Mouse (Mus musculus) spleen, adult 18-20 months (tissue): ENCODE measurements at regions not wholly inside any gene's neighbourhood (a gene's known extent, or its start where the extent isn't known, plus 50 kb on each side); places are given as distances from the start of the nearest gene placed in this dataset.

ENCODE experiments used
- DNase-seq, 2 experiments: peaks; one replicate each; pipeline ENCODE4 v3.0.0; 2022; ENCODE audit warnings: mixed read lengths in 2 of 2

DNA sequence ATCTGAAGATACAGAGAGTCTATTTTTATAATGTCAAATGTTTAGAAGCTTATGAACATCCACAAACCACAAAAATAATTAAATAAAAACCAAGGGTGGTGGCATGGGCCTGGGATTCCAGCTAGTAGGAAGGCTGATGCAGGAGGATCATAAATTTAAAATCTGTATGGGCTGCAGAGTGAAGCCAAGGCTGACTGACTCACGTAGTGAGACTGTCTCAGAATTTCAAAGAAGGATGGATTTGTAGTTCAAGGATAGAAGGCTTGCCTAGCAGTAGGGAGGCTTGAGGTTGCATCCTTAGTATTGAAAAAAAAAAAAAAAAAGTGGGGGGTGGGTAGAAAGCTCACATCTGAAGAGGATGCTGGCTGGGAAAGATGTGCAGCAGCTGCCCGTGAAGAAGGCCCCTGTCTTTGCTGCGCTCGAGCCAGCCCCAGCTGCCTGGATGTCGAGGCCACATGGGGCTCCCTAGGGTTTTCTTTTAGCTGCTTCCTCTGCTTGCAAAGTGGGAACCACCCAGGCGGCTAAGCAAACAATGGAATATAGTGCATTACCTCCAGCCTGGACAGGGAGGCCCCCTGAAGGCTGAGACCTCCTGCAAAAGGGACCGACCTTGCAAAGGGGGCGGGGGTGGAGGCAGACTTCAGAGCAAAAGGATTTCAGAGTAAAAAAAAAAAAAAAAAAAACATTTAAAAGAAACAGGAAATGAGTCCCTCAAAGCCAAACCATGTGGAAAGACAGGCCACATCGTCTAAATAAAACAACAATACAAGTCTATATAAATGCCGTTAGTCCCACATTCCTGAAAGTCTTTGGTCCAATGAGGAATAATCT lies 101.3 kb downstream of the Tmco5 start:
- DNase-seq = no peak

DNA sequence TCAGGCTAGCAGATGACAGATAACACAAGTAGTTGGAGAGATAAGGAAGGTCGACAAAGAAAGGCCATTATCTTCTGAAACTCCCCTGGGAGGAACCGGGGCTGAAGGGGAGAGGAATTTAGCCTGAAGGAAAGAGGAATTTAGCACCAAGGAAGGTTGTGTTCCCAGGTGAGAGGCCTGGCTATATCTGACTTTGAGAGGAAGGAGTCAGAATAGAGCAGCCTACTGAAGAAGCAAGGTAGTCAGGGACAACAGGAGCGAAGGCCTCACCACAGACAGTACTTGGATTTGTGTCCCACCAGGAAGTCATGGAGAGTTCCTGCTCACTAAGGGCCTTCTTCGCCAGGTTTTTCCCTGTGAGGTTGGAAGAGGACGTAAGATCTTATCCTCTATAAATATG lies 102.2 kb downstream of the Tmco5 start:
- no peak for DNase-seq

DNA sequence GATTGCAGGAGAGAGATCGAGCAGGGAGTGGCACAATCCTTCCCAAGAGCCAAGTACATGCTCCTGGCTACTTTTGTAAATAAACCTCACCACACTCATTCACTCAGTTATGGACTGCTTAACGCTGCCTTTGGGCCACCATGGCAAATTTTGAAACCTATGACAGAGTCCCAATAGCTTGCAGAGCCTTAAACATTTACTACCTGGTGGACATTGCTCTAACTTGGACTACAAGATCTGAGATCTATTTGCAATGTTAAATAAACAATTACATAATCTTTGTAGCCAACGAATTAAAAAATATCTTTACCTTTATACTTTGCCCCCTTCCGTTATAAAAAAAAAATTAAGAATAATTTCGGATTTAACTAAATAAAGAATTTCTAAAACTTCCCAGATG lies 104.9 kb downstream of the Tmco5 start:
- DNase-seq = no peak

GRCm38 (mm10) chr2:116983821-116984351 lies 105.4 kb downstream of the Tmco5 start:
- DNase-seq = no peak

DNA sequence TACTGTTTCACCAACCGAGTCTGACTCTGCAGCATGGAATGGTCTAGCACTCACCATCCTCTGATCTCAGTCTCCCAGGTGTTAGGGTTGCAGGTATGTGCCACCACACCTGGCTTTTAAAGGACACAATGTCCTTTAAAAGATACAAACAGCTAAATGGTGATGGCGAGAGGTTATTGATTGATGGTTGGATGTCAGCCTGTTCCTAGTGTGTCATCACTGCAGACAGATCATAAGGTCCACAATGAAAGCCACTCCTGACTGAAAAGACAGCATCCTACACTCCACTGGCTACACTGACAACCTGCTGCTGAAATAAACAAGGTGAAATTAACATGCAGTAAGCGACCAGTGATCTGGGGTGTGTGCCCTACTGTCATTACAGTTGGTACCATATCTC lies 106.1 kb downstream of the Tmco5 start:
- no peak for DNase-seq

- no peak for DNase-seq
These were observed 107.1 kb downstream of the Tmco5 start for GRCm38 (mm10) chr2:116985549-116985948.

DNA sequence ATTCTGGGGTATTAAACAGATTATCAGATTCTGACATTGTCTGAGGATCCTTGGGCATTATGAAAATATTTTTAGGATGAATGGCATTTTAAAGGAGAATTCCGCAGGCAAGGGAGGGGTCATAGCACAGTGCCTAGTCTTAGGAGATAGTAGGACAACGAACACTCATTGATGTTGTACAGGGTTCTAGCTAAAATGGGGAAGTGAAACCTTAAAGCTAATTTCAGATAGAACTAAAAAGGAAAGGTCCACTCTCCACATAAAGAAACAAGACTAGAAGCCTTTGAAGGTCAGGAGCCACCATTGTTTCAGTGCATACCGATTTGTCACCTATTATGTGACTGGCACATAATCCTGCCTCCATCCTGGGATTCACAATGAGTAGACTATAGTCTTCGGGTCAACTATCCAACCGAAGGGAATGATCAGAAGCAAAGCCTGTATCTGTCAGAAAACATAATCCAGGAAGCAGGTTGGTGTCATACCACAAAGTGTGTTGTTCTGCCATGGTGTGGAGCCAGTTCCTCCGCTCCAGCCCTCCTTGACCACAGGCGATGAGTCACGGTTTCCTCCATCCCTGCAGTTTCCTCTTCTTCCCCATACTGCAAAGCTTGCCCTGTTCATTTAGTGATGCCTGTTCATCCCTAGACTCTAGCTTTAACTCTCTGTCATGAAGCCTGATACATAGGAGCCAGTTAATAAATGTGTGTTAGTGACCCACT lies 110.6 kb downstream of the Tmco5 start:
- peak in 1 of 2 experiments; percentile 13 for DNase-seq

GRCm38 (mm10) chr2:116990106-116990505 lies 111.6 kb downstream of the Tmco5 start:
- no peak for DNase-seq

GRCm38 (mm10) chr2:116991561-116992042 lies 113.1 kb downstream of the Tmco5 start:
- DNase-seq = no peak

DNA sequence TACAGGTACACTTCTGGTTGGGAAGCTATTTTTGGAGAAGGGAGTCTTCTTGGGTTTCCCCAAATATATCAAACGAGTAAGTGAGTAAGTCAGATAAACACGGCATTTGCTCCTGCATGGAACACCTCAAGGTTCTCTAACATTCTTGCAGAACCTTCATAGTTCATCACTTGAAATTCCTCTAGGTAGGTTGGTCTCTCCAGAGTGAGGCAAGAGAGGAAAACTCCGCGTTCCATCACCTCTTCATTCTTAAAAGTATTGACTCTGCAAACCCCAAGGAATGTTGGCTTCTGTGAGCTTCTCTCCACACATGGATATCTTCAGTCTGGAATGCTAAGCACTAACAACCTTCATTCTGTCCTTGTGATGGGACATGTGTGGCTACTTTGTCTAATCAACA lies 115.2 kb downstream of the Tmco5 start:
- no peak for DNase-seq

DNA sequence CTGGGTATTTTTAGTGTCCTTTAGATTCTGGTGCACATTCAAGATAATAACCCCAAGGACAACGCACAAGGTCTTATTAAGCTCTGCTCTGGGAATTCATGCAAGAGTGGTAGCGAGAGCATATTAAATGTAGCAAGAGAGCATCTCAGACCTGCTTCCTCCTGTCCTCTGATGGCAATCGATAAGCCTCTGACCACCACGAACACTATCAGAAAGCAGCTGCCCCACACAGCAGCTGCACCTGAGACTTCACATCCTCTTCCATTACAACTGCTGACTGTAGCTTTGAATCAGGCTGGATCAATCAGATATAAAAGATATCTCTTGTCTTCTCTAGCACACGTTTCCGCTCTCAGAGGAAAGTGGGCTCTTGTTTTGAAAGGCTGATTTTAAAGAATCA lies 117.8 kb downstream of the Tmco5 start:
- no peak for DNase-seq

- no peak for DNase-seq
These were observed 120.3 kb downstream of the Tmco5 start for GRCm38 (mm10) chr2:116998822-116999221.

DNA sequence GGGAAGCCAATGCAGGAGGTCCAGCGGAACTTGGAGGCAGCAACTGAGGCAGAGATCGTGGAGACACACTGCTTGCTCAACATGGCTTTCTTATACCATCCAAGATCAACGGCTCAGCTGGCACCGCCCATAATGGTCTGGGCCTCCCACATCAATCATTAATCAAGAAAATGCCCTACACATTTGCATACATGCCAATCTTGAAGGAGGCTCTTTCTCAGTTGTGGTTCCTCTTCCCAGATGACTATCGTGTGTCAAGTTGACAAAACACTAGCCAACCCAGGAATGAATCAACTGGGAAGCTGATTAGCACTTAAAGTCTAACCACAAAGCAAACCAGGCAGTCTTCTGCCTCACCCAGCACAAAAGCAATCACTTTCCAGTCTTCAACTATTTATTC lies 121.1 kb downstream of the Tmco5 start:
- no peak for DNase-seq

DNA sequence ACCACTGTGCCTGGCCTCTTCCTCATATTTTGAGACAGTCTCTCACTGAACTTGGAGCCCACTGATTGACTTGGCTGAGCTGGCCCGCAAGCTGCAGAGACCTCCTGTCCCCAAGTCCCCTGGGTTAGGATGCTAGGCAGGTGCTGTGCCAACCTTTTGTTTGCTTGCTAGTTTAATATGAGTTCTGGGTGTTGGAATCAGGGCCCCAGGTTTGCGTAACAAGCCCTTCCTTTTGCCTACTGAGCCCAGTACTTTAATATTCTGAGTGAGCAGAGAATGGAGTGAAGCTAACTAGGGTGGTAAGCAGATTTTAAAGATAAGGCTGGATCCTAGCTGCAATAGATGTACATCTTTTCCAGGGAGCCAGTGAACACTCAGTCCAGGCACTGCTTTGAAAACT lies 117.2 kb upstream of the Spred1 start:
- no peak for DNase-seq

GRCm38 (mm10) chr2:117006846-117007245 lies 114.3 kb upstream of the Spred1 start:
- DNase-seq = no peak

DNA sequence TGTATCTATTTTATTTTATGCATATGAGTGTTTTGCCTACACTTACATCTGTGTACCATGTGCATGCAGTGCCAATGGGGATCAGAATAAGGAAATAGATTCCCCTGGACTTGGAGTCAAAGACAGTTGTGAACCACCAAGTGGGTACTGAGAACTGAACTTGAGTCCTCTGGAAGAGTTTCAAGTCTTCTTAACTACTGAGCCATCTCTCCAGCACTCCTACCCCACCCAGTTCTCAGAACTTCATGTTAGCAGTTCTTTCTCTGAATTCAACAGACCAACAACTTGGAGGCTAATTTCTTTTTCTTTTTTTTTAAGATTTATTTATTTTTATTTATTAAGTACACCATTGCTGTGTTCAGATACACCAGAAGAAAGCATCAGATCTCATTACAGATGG lies 112.3 kb upstream of the Spred1 start:
- DNase-seq = no peak

DNA sequence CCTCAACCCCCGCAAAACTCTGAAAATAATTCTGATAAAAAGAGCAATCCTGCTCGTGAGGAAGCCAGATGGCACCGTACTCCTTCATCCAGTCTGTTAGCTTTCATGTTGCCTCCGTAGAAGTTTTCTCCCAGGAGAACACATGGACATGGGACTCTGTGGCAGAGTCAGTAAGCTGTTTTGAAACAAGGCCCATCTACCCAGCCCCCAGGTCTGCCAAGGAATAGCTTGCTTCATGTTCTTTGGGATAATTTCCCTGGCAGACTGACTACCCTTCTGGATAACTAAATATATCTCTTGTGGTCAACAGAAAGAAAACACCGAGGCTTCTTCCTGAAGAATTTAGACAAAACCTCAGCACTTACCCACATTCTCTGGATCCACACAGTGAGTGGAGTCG lies 111.2 kb upstream of the Spred1 start:
- no peak for DNase-seq

- DNase-seq = no peak
These were observed 110.2 kb upstream of the Spred1 start for GRCm38 (mm10) chr2:117010942-117011341.

GRCm38 (mm10) chr2:117017921-117018651 lies 103.1 kb upstream of the Spred1 start:
- DNase-seq = no peak

- DNase-seq = peak; percentile 14 to 28
These were observed 102.1 kb upstream of the Spred1 start for GRCm38 (mm10) chr2:117018917-117019538.

- DNase-seq = no peak
These were observed 101.6 kb upstream of the Spred1 start for GRCm38 (mm10) chr2:117019552-117019951.

DNA sequence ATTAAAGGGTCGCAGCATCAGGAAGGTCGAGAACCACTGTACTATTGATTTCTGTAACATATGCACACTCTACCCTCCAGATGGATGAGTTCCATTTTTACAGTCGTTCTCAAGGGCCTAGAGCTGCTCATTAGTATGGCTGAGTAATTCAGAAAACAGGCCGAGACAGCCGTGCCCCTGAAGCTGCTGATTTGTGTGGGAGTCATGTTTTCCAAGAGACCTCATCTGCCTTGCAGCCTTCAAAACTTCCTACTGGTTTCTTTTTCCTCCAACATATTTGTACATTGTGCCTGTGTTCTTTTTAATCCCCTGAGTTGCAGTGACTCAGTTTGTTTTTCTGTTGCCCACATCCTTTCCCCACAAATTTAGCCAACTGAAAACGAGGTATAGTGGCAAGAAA lies 99.4 kb upstream of the Spred1 start:
- no peak for DNase-seq

- DNase-seq = no peak
These were observed 97.7 kb upstream of the Spred1 start for GRCm38 (mm10) chr2:117023436-117023835.
